Mouse (Mus musculus): ENCODE results near the gene Fryl.

The Fryl gene

DNA sequence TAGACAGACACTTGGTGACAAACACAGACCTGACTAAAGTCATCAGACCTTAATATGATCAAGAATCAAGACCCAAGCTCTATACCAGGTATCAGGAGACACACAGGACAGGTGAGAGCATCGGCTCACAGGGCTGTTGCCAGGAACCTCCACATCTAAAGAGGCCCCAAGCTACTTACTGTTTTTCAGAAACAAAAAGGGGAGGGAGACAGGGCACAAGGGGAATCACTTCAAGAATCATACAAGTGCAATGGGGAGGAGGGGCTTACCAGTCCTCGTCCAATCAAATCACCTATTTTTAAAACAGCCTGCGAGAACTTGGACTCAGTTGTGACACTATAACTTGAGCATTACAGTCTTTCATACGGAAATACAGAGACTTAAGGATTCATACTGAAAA lies 38.4 kb downstream of the Fryl start:
- DNase-seq = no peak

DNA sequence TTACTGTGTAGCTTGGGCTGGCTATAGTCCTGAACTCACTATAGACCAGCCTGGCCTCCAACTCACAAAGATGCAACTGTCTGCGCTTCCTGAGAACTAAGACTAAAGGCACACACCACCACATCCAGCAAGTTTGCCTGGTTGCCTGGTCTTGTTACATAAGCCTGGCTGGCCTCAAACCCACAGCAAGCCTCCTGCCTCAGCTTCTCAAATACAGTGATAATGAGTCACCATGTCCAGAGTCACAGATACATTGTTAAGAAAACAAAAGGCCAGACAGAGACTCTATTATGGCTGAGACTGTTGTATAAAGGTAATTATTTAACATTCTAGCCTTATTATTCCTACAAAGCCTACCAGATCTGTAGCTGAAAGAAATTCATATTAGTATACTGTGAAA lies 39.3 kb downstream of the Fryl start:
- no peak for DNase-seq

DNA sequence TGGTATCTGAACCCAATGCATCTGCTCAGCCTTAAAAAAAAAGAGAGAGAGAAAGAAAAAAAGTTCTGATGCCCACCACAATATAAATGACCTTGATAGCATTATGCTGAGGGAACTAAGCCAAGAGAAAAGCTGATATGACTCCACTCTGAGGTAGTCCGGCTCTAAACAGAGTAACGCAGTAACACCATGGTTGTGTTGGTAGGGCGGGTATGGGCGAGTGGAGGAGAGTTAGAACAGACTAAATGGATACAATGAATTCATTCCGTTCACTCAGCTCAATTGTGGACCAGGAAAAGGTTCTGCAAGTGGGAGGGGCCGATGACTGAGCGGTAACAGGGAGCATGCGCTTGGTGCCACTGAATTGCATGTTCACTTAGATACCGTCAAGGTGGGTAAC lies 40.4 kb downstream of the Fryl start:
- no peak for DNase-seq

DNA sequence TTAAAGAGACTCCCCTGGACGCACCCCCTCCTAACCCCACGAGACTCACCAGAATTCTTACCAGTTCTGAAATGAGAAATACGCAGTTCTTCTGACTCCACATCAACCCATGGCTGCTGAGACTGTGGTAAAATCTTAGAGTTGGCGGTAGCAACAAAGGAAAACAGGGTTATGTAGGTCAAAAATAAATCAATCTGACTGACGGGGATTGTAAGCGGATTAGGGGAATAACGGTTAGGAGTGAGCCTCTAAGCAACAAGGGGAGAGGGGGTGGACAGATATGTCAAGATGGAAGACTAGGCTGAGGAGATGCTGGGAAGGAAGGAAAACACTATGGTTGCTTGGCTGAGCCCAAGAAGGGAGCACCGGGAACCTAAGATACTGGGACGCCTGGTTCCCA lies 44.0 kb downstream of the Fryl start:
- no peak for DNase-seq

DNA sequence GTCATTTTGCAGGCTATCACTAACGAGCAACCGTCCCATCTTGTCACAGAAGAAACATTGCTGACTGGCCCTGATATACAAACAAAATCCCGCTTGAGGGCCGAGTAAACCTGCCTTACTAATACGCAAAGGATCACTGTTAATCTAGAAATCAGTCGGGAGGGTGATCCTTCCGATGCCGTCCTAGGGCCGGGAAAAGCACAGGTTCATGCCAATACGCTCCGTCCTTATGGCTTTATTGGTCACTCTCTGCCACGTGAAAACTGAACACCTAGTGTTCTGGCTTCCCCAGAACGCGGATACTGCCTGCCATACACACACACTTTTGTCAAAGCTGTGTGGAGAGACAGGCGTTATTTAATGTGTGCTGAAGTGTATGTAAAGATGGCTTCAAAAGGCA lies 44.5 kb downstream of the Fryl start:
- DNase-seq = no peak

DNA sequence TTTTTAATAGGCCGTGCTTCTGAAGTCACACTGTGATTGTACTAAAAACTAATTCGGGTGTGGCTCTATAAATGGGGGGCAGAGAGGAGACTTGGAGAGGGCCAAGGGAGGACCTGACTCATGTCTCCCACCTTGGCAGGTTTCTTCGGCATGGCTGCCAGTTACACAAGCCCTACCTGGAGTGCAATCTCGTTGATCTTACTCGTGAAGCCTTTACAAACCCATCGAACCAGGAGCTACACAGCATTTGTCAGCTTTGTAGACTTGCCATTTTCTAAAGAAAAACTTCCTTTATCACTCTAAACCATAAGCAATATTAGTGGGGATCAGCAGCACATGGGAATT lies 45.5 kb downstream of the Fryl start:
- DNase-seq = no peak

DNA sequence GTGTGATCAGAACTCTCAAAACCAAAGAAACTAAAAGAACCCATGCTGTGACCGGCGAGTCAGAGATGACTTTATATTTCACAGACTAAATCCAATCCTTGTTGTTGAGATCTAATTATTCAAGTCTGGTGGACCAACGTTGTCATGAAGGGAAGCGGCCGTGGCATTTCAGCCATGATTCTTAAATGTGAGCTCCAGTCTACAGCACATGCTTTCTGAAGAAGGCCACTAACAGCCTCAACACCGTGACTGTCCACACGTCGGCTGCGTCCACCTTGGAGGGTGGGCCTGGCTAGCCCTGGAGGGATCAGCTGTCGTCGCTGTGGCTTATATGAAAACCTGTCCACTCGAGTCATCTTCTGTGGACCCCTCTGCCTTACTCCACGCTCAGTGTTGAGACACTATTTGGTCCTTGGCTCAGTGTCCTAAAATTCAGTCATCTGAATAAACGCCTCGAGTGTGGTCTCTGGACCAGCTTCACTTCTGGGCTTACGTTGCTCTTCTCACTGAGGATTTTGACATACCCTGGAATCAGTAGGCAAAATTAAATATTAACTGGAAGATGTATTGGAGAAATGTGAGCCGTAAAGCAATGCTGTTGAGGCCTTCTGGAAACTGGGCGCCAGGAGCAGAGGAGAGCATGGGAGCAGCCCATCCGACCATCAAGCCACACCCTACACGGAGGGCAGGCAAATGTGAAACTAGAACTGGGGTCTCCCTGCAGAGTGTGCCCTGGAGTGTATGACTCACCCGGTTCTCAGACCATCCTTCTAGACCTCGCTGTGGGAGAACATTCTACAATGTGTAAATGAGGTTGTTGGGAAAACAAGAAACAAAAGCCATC lies 46.1 kb downstream of the Fryl start:
- DNase-seq = no peak

DNA sequence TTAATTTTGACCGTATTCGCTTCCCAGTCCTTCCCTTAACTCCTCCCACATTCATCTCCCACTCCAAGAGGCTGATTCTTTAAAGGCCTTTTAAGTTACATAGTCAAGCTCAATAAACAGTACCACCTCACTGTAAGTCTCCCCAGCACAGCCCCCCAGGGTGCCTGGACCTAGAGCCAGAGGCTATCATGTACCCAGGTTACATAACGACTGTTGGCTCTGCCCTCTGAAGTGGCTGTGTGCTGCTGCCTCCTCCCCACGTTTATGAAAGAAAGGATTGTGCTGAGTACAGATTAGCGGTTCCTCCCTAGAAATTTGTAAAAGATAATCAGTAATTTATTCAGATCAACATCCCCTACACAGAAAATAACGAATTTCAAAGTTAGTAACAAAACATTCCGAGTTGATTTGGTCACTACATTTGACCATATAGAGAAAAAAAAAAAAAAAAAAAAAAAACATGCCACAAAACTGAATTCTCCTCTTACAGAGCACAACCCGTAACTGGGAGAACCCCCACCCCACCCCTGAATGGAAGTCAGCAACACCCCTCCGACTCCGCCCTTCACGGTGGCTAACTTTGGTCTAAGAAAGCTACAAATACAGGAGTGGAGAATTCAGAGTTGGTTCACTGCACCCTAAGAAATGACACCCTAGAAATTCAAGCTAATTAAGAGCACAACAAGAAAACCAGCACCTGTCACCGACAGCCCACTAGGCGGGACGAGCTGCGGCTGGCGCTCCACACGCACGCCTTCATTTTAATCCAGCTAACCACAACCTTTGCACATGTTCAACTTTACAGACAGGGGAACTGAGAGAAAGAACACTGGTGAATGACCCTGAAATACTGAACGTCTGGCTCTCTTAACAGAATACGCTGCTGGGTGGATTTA lies 47.0 kb downstream of the Fryl start:
- DNase-seq = peak; percentile 13 to 20

DNA sequence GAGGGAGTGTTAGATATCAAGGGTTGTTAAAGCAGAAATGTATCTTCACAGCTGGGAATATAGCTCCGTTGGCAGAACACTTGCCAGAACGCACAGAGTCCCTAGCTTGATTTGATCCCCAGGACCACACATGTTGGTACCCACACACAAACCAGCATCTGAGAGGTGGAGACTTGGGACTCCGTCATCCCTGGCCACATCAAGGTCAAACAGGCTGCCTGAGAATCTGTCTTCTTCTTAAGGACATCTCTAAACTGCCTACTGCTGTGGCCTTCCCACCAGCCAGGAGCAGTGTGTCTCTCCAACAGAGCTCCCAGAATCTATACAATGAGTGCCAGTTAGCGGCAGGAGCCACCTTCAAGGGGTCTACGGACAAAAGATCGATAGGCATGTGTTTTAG lies 47.8 kb downstream of the Fryl start:
- no peak for DNase-seq

DNA sequence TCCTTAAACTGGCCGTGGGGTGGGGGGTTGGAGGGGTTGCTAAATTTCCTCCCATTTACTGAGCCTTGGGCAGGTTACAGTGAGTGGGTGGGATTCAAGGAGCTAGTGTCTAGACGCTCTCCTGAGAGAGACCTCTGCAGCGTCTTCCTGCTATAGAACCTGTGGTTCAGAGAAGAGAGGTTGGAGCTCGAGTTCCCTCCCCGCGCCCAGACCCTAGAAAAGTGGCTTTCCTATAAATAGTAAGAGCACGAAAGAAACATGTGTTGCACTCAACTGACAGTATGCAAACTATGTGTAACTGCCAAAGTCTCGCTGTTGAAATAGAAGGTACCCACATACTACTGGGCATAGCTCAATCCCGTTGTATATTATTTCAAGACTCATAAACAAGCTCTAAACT lies 49.7 kb downstream of the Fryl start:
- DNase-seq = no peak

DNA sequence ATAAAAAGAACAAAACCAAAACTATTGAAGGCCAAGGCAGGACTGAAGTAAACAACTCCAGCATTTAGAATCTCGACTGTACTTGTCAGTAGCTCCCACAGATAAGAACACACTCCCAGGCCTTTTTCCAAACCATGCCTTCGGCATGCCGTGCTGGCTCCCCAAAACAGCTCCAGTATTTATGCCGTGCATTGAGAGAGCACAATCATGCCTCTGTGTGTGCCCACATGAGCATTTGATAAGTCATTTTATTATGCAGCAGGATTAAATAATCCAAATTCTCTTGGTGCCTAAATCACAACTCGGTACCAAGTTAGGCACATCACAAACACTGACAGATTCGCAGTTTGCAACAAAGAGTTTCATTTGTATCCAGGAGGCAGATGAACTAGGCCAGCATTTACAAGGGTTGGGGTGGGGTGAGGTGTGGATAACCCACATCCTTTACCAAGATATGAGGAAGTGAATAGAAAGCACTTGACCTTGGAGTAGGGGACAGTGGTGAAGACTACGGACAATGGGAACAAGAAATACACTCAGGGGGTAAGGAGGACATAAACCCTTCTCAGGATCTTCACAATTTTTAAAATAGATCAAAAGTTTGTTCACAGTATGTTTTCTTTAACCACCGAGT lies 50.3 kb downstream of the Fryl start:
- no peak for DNase-seq

DNA sequence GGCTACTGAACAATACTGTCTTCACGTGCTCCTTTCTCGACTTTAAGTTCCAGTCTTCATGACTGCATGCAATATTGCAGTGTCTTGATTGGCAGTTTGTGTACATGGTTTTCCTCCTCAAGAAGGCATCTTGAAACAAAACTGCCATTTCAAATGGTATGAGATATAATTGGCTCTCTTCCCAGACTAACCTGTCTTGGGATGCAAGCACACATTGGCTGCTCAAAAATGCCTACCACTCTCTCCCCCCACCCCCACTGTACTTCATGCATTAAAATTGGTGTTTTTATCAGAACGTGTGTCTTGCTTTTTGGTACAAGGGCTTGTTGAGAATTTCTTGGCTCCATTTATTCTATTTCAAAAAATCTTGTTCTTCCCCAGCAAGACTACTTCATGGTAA lies 51.4 kb downstream of the Fryl start:
- DNase-seq = no peak

DNA sequence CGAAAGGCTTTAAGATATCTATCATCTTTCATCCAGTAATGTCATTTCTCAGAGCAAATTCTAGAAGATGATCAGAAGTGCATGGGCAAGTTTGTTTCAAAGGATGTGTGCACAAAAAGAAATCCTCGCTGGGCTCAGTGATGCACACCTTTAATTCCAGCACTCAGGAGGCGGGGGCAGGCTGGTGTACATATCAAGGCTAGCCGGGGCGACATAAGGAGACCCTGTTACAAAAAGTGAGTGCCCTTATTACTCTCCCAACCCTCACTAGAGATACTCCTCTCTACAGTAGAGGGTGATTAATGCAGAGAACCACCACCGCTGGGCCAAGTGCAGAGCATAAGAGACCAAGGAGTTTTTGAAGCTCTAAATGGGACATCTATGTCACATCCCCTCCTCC lies 53.9 kb downstream of the Fryl start:
- DNase-seq = no peak

DNA sequence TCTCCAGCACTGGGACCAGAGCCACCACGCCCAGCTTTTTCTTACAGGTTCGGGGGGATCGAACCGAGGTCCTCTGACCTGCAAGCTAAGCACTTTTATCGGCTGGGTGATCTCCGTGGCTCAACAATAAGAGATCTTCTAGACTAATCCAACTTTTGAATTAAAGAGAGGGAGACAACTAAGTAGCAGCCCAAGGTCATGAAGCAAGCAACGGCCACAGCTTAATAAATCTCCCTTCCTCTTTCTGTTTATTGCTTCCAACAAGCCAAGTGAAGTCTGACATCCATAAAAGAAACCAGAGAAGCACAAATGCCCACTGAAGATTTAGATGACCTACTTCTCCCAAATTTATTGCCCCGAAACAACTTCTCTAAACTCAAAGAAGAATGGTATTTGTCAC lies 54.3 kb downstream of the Fryl start:
- no peak for DNase-seq

DNA sequence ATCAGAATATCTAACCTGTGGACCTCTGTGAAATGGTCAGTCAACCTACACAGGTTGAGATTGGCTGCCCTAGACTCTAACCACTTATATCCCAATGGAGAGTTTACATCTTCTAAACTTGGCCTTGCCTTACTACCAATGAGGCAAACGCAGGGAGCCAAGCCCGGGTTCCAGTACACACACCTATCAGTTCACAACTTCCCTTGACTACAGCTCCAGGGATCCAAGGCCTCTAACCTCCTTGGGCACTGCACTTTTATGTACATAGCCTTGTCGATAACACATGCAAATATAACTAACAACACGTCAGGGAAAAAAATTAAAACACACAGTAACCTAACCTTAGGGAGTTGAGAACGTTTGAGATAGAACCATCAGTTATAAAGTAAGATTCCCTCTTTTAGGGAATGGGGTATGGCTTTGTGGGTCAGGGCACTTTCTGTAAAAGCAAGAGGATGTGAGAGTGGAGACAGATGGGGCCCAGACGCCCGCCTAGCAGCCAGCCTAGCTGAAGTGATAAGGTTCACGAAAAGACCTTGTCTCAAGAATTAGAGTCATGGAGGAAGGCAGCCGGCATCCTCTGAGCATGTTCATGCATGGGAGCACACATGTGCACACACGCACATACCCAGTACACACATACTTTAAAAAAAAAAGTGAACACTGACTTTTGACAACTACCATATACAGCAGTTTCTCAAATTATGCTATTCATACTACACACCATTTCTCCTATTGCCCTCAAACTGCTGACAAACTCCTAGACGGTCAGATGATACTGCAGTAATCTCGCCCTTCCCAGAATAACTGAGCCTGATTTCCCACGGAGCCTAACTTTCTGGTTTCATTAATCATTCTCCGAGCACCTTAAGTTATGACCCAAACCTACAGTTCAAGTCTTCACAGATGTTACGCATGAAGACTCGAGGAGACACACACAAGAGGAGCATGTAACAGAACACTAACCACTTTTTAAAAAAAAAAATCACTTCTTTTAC lies 55.7 kb downstream of the Fryl start:
- DNase-seq = no peak

DNA sequence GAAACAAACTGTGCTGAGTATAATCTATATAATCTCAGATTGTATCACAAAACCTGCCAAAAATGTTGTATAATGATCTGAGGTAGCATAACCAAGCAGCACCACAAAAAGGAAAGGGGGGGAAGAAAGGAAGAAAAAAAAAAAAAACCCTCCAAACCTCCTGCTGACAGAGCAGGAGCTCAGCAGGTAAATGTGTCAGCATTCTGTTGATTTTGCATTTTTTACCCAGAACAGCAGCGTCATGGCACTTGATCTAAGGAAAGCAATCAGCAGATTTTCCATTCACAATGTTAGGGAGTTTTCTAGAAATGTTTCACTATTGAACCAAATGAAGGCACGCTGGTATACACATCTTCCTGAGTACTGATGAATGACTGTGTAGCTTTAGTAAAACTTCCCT lies 56.8 kb downstream of the Fryl start:
- DNase-seq = no peak

DNA sequence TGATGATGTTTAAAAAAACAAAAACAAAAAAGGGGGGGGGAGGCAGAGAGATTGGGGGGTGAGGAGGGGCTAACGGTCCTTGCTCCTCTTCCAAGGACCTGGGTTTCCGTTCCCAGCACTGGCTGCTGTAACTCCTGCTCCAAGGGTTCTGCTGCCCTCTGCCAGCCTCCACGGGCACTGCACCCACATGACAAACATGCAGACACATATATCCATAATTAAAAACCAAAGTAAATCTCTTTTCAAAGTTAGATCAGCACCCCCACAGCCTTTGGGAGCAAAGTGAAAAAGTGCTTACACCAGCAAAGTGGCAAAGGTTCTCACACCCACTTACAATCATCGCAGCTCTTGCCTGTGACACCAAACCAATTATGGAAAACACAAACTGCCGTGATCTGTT lies 57.7 kb downstream of the Fryl start:
- no peak for DNase-seq

DNA sequence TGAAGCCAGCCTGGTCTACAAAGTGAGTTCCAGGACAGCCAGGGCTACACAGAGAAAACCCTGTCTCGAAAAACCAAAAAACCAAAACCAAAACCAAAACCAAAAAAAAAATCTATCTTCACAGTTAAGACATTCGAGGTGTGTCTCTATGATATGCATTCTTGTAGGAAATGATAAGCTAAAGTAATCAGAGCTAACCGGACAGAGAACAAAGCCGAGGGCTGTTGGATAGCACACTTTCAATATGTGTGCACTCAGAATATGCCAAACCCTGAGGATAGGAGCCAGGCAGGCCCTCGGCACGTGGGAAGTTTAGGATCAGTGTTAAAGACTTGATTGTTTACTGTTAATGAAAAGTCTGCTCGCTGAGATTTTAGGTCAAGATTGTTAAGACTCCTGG lies 58.6 kb downstream of the Fryl start:
- no peak for DNase-seq

DNA sequence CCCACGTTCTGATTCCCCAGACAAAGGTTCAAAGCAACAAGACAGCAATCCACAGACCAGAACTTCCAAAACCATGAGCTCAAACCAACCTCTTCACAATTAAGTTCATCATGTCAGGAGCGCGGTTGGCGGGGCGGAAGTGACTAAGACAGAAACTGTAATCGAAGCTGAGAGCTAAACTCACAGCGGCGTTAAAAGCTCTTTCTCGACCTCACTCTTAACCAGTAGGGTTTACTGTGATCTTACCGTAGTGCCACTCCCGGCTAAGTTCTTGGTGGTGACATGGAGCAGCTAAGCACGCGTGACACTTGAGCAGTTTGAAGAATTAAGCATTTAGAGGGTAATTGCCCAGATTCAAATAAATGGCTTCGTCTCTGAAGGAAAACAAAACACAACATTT lies 61.7 kb downstream of the Fryl start:
- DNase-seq = no peak

DNA sequence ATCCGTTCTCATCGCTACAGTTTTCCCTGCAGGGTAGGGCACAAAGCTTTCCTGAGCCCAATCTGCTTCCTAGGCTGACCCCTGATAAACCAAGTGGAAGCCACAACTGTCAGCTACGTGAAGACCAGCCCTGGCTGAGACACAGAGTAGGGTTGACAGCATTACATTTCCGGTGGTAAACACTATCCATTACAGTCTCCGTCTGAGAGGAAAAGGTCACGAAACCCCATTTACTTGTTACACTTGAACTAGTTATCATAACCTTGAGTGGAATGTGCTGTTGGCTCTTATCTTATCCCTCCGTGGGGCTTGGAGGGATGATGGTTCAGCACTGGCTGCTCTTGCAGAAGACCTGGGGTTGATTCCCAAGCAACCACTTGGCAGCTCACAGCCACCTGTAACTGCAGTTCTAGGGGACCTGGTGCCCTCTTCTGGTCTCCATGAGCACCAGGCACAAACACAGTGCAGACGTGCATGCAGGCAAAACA lies 62.3 kb downstream of the Fryl start:
- no peak for DNase-seq

DNA sequence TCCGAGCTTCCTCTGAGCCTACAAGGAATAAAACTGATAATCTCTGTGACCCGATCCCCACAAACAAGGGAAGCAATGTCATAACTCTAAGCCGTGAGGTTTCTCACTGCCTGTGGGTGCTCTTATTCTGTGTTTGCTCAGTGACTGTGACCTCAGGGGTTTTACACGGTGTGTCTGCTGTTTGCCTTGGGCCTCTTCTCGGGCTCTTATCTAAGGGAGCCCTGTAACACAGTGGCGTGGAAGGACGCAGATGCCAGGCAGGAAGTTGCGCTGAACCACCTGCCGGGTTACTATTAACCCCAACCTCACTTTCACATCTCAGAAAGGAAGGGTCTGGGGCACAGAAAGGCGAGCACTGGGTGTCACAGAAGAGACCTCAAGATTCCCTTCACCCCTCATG lies 62.8 kb downstream of the Fryl start:
- DNase-seq = no peak

DNA sequence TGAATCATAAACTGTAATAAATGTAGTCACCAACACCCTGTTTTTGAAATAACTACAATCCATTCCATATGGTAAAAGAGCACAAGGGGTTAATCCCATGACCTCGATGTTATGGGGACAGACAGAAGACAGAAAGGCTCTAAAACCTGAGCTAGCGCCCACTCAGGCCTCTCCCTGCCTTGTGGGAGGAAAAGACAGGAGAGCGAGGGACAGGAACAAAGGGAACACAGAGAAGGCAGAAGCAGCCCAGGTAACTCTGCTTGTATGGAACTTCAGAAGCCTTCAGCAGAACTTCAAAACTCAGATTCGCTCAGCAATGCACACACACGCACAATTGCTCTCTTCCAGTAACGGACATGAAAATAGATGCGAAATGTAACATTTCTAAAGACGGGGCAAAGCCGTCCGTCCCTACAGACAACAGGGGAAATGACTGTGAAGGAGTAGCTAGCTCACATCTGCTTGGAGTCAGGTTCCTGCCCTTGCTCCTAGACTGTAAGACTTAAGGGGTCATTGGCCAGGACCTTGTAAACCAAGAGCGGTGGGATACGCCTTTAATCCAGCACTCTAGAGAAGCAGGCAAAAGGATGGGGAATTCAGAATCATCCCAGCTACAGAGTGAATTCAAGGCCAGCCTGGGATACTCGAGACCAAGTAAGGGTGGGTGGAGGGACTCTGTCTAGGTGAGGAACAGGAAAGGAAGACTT lies 63.4 kb downstream of the Fryl start:
- DNase-seq = no peak

Measured in cerebellum, postnatal 36 days (tissue).